Mouse (Mus musculus) liver, embryonic 13.5 days (tissue): ENCODE measurements around the gene Ppp1r11. TPM values are rescaled to one million over a fixed set of nuclear protein-coding genes. Genes with fewer than 3 reads are reported as not detected.

Experiments
- ATAC-seq: fragments of 200-750 bp; cut with Nextera tagmentation; 2 replicates; pipeline ENCODE4 v1.8.0; 2017; ENCODE audit warnings: low read depth, mild to moderate bottlenecking, moderate number of reproducible peaks, moderate library complexity
- DNase-seq: peaks from one replicate; pipeline ENCODE4 v3.0.0; 2022
- H3K27ac ChIP-seq: fragments of 300-500 bp; sonication (generic); 2 replicates; pipeline ENCODE4 v1.5.1; 2015; ENCODE audit warnings: moderate library complexity, mild to moderate bottlenecking, inconsistent platforms
- H3K27me3 ChIP-seq: fragments of 300-500 bp; sonication (generic); 2 replicates; pipeline ENCODE4 v1.6.1; 2015; ENCODE audit warnings: mild to moderate bottlenecking, inconsistent platforms
- H3K36me3 ChIP-seq: fragments of 300-500 bp; sonication (generic); 2 replicates; pipeline ENCODE4 v1.6.1; 2015; ENCODE audit warnings: mild to moderate bottlenecking, inconsistent platforms
- H3K4me1 ChIP-seq: fragments of 300-500 bp; sonication (generic); replicated peaks from 2 replicates; pipeline ENCODE4 v1.6.1; 2015; ENCODE audit warnings: inconsistent platforms
- H3K4me2 ChIP-seq: fragments of 300-500 bp; sonication (generic); 2 replicates; pipeline ENCODE4 v1.6.1; 2015; ENCODE audit warnings: inconsistent platforms, mild to moderate bottlenecking, moderate library complexity
- H3K4me3 ChIP-seq: fragments of 300-500 bp; sonication (generic); replicated peaks from 2 replicates; pipeline ENCODE4 v1.5.1; 2015; ENCODE audit warnings: mild to moderate bottlenecking, inconsistent platforms
- H3K9ac ChIP-seq: fragments of 300-500 bp; sonication (generic); 2 replicates; pipeline ENCODE4 v1.6.1; 2015; ENCODE audit warnings: mild to moderate bottlenecking, inconsistent platforms
- H3K9me3 ChIP-seq: fragments of 300-500 bp; sonication (generic); replicated peaks from 2 replicates; pipeline ENCODE4 v1.6.1; 2016; ENCODE audit warnings: inconsistent platforms
- WGBS: fragments of 180-500 bp; shearing (Covaris S2); methylation state at CpG from one replicate; pipeline ENCODE4 v1.1.7; 2015; ENCODE audit not compliant: insufficient replicate concordance; 5-methylcytosine and 5-hydroxymethylcytosine counted together
- polyA plus RNA-seq: library from polyadenylated mRNA; unstranded; fragments of >200 nt; fragmentation: Nextera tagmentation; extraction: Ambion mirVana; gene quantifications from 2 replicates; pipeline ENCODE4 v1.2.1, GENCODE M21; 2015

The Ppp1r11 gene
- polyA plus RNA-seq, 1 experiment from 2014 or later, result 40.1 TPM

GRCm38 (mm10) chr17:36942391-36942790 is 9.2 kb downstream of the Ppp1r11 start:
- H3K4me2 ChIP-seq, result no peak overlapping the region
- H3K36me3 ChIP-seq, result no peaks in the 10 kb centered on the region
- H3K4me1 ChIP-seq, result 0 out of 2 replicates have a peak, but pooled peaks cover 11% of the 10 kb centered on the region
- H3K27me3 ChIP-seq, result peaks cover 90% of the 10 kb centered on the region
- H3K9ac ChIP-seq, result no peak overlapping the region
- DNase-seq, result no peak
- H3K4me3 ChIP-seq, result peak overlapping the region; percentile 33; the same call in 1 of the 2 replicates
- H3K9me3 ChIP-seq, result no peaks in the 10 kb centered on the region
- 38% methylated on average over 10 of the region's 10 CpGs for WGBS
- ATAC-seq, result no peak
- H3K27ac ChIP-seq, result no peak overlapping the region

- Histone ChIP-seq H3K4me1 (0 out of 2 replicates have a peak, but pooled peaks cover 2% of the 10 kb centered on the region), H3K4me2 (no peak overlapping the region), H3K4me3 (no peak overlapping the region), H3K27me3 (peaks cover 46% of the 10 kb centered on the region), H3K36me3 (no peaks in the 10 kb centered on the region), H3K9ac (no peak overlapping the region), H3K27ac (no peak overlapping the region), H3K9me3 (no peaks in the 10 kb centered on the region)
- 54% methylated on average over 2 of the region's 2 CpGs for WGBS
- ATAC-seq, result no peak
- DNase-seq, result no peak
Measured at GRCm38 (mm10) chr17:36938056-36938455, 13.5 kb downstream of the Ppp1r11 start.

- H3K4me1 ChIP-seq, result no peaks in the 10 kb centered on the region
- no peaks in the 10 kb centered on the region for H3K36me3 ChIP-seq
- H3K27ac ChIP-seq, result no peak overlapping the region
- H3K4me3 ChIP-seq, result no peak overlapping the region
- H3K9me3 ChIP-seq, result no peaks in the 10 kb centered on the region
- no peaks in the 10 kb centered on the region for H3K27me3 ChIP-seq
- no peak overlapping the region for H3K9ac ChIP-seq
- WGBS, result 46% methylated on average over 2 of the region's 2 CpGs
- DNase-seq (no peak), ATAC-seq (no peak)
- no peak overlapping the region for H3K4me2 ChIP-seq
Measured at GRCm38 (mm10) chr17:36931806-36932205, 19.7 kb downstream of the Ppp1r11 start.

GRCm38 (mm10) chr17:36931130-36931529 is 20.4 kb downstream of the Ppp1r11 start:
- no peaks in the 10 kb centered on the region for H3K4me1 ChIP-seq
- no peaks in the 10 kb centered on the region for H3K36me3 ChIP-seq
- 48% methylated on average over 4 of the region's 4 CpGs for WGBS
- ATAC-seq (no peak), DNase-seq (no peak)
- no peak overlapping the region for H3K27ac ChIP-seq
- H3K4me2 ChIP-seq, result no peak overlapping the region
- no peak overlapping the region for H3K9ac ChIP-seq
- H3K4me3 ChIP-seq, result no peak overlapping the region
- no peaks in the 10 kb centered on the region for H3K27me3 ChIP-seq
- no peaks in the 10 kb centered on the region for H3K9me3 ChIP-seq

DNA sequence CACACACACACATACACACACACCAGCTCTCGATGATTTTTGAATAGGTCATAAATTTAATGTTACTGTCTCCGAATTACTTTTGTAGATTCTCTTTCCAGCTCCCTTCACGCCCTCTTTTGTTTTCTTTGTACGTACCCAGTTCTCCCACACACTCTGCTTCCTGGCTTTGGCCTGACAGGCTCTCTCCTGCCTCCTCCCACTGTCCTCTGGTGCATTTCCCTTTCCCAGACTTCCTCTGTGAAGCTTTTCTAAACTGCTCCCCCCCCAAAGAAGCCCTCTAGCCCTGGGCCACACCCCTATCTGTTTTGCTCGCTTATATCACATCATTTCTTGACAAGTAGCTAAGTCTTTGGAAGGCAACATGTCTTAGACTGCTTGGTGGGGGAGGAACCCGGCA is 21.3 kb downstream of the Ppp1r11 start:
- Histone ChIP-seq H3K9me3 (no peaks in the 10 kb centered on the region), H3K36me3 (no peaks in the 10 kb centered on the region), H3K4me3 (no peak overlapping the region), H3K9ac (no peak overlapping the region), H3K4me1 (no peaks in the 10 kb centered on the region), H3K4me2 (no peak overlapping the region), H3K27ac (no peak overlapping the region), H3K27me3 (no peaks in the 10 kb centered on the region)
- no peak for ATAC-seq
- no peak for DNase-seq
- 50% methylated on average over 6 of the region's 6 CpGs for WGBS

- Histone ChIP-seq H3K27me3 (no peaks in the 10 kb centered on the region), H3K36me3 (no peaks in the 10 kb centered on the region), H3K9me3 (no peaks in the 10 kb centered on the region), H3K4me2 (no peak overlapping the region), H3K27ac (no peak overlapping the region), H3K4me3 (no peak overlapping the region), H3K9ac (no peak overlapping the region), H3K4me1 (no peaks in the 10 kb centered on the region)
- WGBS, result 52% methylated on average over 12 of the region's 12 CpGs
- ATAC-seq, result no peak
- DNase-seq, result no peak
Measured at GRCm38 (mm10) chr17:36929236-36929932, 22.2 kb downstream of the Ppp1r11 start.

DNA sequence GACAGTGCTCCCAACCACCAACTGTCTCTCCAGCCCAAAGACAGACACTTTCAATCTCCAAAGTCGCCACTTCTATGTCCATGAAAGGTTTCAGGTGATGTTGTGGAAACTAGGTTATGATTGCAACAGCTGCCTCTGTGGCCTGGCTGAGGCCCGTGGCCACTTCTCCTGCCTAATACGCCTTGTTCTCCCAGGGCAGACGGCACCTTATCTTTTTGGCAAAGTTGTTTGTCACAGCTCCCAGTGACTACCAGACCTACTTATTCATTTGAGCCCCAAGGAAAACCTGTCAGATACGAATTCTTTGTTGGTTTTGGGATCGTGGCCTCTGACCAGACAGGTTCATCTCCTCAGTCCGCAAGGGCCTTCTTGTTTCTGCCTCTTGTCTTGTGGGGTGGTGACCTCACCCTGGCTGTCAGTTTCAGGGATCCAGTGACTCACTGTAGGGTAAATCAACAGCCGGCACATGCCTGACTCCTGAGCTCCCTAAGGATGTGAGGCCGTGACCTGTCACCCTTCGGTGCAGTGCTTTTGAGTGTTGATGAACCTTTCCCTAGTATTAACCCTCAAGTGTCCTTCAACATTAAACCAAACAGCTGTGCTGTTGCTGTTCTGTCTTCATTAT is 23.9 kb downstream of the Ppp1r11 start:
- ATAC-seq (no peak), DNase-seq (no peak)
- Histone ChIP-seq H3K36me3 (no peaks in the 10 kb centered on the region), H3K27ac (no peak overlapping the region), H3K4me3 (no peak overlapping the region), H3K27me3 (no peaks in the 10 kb centered on the region), H3K9me3 (no peaks in the 10 kb centered on the region), H3K9ac (no peak overlapping the region), H3K4me2 (no peak overlapping the region), H3K4me1 (no peaks in the 10 kb centered on the region)
- WGBS, result 50% methylated on average over 10 of the region's 10 CpGs

GRCm38 (mm10) chr17:36923491-36923890 is 28.1 kb downstream of the Ppp1r11 start:
- H3K27me3 ChIP-seq, result no peaks in the 10 kb centered on the region
- no peaks in the 10 kb centered on the region for H3K36me3 ChIP-seq
- H3K27ac ChIP-seq, result no peak overlapping the region
- H3K4me2 ChIP-seq, result no peak overlapping the region
- 53% methylated on average over 4 of the region's 4 CpGs for WGBS
- H3K4me3 ChIP-seq, result no peak overlapping the region
- no peak overlapping the region for H3K9ac ChIP-seq
- H3K4me1 ChIP-seq, result no peaks in the 10 kb centered on the region
- DNase-seq (no peak), ATAC-seq (no peak)
- no peaks in the 10 kb centered on the region for H3K9me3 ChIP-seq

- Histone ChIP-seq H3K27me3 (no peaks in the 10 kb centered on the region), H3K36me3 (no peaks in the 10 kb centered on the region), H3K4me3 (no peak overlapping the region), H3K4me2 (no peak overlapping the region), H3K4me1 (no peaks in the 10 kb centered on the region), H3K9ac (no peak overlapping the region), H3K9me3 (no peaks in the 10 kb centered on the region), H3K27ac (no peak overlapping the region)
- DNase-seq, result no peak
- ATAC-seq, result no peak
- 57% methylated on average over 4 of the region's 4 CpGs for WGBS
Measured at GRCm38 (mm10) chr17:36922715-36923114, 28.8 kb downstream of the Ppp1r11 start.

GRCm38 (mm10) chr17:36920239-36920638 is 31.3 kb downstream of the Ppp1r11 start:
- WGBS, result 51% methylated on average over 15 of the region's 15 CpGs
- ATAC-seq (no peak), DNase-seq (no peak)
- Histone ChIP-seq H3K4me3 (no peak overlapping the region), H3K4me2 (no peak overlapping the region), H3K36me3 (no peaks in the 10 kb centered on the region), H3K4me1 (no peaks in the 10 kb centered on the region), H3K27ac (no peak overlapping the region), H3K9me3 (no peaks in the 10 kb centered on the region), H3K9ac (no peak overlapping the region), H3K27me3 (peaks cover 15% of the 10 kb centered on the region; the same call in 1 of the 2 replicates)

DNA sequence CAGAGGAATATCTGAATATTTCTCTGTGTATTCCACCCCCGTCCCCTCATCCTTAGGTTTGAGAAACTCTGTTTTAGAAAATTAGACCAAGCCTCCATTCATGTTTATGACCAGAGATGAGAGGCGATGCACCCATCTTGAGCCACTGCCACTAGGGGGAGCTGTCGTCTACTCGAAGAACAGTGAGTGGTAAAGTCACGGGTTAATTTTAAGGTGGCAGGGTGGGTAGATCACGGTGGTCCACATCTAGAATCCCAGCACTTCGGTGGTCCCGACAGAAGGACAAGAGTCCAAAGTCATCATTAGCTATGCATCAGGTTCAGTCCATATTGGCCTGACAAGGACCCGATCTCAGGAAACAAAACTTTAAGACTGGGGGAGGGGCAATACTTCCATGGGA is 36.5 kb downstream of the Ppp1r11 start:
- WGBS, result 11% methylated on average over 9 of the region's 9 CpGs
- no peak for ATAC-seq
- Histone ChIP-seq H3K4me3 (no peak overlapping the region), H3K27ac (no peak overlapping the region), H3K27me3 (peaks cover 24% of the 10 kb centered on the region; the same call in 1 of the 2 replicates), H3K36me3 (no peaks in the 10 kb centered on the region), H3K4me1 (no peaks in the 10 kb centered on the region), H3K9me3 (no peaks in the 10 kb centered on the region), H3K4me2 (no peak overlapping the region), H3K9ac (no peak overlapping the region)
- no peak for DNase-seq

- Histone ChIP-seq H3K27me3 (peaks cover 29% of the 10 kb centered on the region; the same call in 1 of the 2 replicates), H3K4me3 (no peak overlapping the region), H3K4me2 (no peak overlapping the region), H3K4me1 (no peaks in the 10 kb centered on the region), H3K9ac (no peak overlapping the region), H3K27ac (no peak overlapping the region), H3K9me3 (no peaks in the 10 kb centered on the region), H3K36me3 (no peaks in the 10 kb centered on the region)
- ATAC-seq (no peak), DNase-seq (peak; percentile 43)
- WGBS, result 19% methylated on average over 2 of the region's 2 CpGs
Measured at GRCm38 (mm10) chr17:36914108-36914507, 37.4 kb downstream of the Ppp1r11 start.
